Mouse (Mus musculus) small intestine, adult 2 months (tissue): ENCODE measurements around the gene Wwox. TPM values are rescaled to one million over a fixed set of nuclear protein-coding genes. Genes with fewer than 3 reads are reported as not detected.

Experiments used
- H3K27ac ChIP-seq: fragments of 200-500 bp; 2 replicates; pipeline ENCODE4 v1.5.1; 2012; ENCODE audit warnings: low read depth, low read length, control low read depth, inconsistent platforms; ENCODE audit not compliant: insufficient read depth
- H3K27me3 ChIP-seq: fragments of 200-500 bp; 2 replicates; pipeline ENCODE4 v1.6.1; 2012; ENCODE audit warnings: mild to moderate bottlenecking, moderate library complexity, low read length, inconsistent platforms; ENCODE audit not compliant: control insufficient read depth, insufficient read depth
- H3K36me3 ChIP-seq: fragments of 200-500 bp; 2 replicates; pipeline ENCODE4 v1.6.1; 2012; ENCODE audit warnings: mild to moderate bottlenecking, low read length, control low read depth, inconsistent platforms; ENCODE audit not compliant: control insufficient read depth, insufficient read depth
- H3K4me1 ChIP-seq: fragments of 200-500 bp; 2 replicates; pipeline ENCODE4 v1.6.1; 2012; ENCODE audit warnings: low read length, inconsistent platforms, mixed read lengths; ENCODE audit not compliant: control insufficient read depth, insufficient read depth, insufficient read length
- H3K4me3 ChIP-seq: fragments of 200-500 bp; 2 replicates; pipeline ENCODE4 v1.5.1; 2012; ENCODE audit warnings: low read depth, mild to moderate bottlenecking, control low read depth, inconsistent platforms, low read length, moderate library complexity
- CTCF ChIP-seq: fragments of 200-500 bp; IDR thresholded peaks from 2 replicates; pipeline ENCODE4 v1.5.1; 2012; ENCODE audit warnings: low read depth, mild to moderate bottlenecking, control low read depth, inconsistent platforms, low read length, moderate library complexity, mixed read lengths; ENCODE audit not compliant: insufficient replicate concordance, insufficient read length; ENCODE audit errors: extremely low read depth
- POLR2A ChIP-seq: fragments of 200-500 bp; IDR thresholded peaks from 2 replicates; pipeline ENCODE4 v1.6.1; 2012; ENCODE audit warnings: low read depth, mild to moderate bottlenecking, control low read depth, inconsistent platforms, low read length, moderate library complexity
- WGBS: fragments of 180-500 bp; shearing (Covaris S2); methylation state at CpG from one replicate; pipeline ENCODE4 v1.1.7; 2018; 5-methylcytosine and 5-hydroxymethylcytosine counted together
- polyA plus RNA-seq: library from polyadenylated mRNA; depleted of rRNA; stranded (reverse); fragments of >200 nt; gene quantifications from 2 replicates; pipeline ENCODE4 v1.2.3, GENCODE M21; 2012

Wwox gene
- polyA plus RNA-seq, 1 experiment = 6.0 TPM

- no peaks in the 10 kb centered on the region for H3K27me3 ChIP-seq
- H3K4me3 ChIP-seq = no peak overlapping the region
- no peak overlapping the region for H3K27ac ChIP-seq
- no peaks in the 10 kb centered on the region for H3K4me1 ChIP-seq
- 84% methylated on average over 6 of the region's 6 CpGs for WGBS
- TF ChIP-seq POLR2A (no peak), CTCF (no peak)
- no peaks in the 10 kb centered on the region for H3K36me3 ChIP-seq
Measured at GRCm38 (mm10) chr8:115273976-115274375, 834.5 kb downstream of the Wwox start.

DNA sequence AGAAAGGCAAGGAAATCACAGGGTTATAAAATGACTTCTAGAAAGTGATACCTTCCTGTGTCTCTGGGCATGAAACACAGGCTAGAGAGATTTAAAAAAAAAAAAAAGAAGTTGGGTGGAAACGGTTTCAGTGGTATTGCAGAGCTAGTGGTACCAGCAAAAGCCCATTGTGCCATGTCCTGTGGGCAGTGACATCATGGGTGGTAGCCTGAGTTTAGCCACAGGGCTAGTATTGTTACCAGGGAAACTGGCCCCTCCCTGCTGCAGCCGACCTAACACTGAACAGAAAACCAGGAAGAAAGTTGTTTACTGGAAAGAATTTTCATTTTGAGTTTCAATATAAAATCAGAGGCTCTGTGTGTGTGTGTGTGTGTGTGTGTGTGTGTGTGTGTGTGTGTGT, 836.8 kb downstream of the Wwox start:
- no peaks in the 10 kb centered on the region for H3K36me3 ChIP-seq
- TF ChIP-seq CTCF (no peak), POLR2A (no peak)
- H3K4me1 ChIP-seq = no peaks in the 10 kb centered on the region
- H3K27ac ChIP-seq = no peak overlapping the region
- H3K4me3 ChIP-seq = no peak overlapping the region
- 42% methylated on average over 2 of the region's 2 CpGs for WGBS
- no peaks in the 10 kb centered on the region for H3K27me3 ChIP-seq

GRCm38 (mm10) chr8:115278291-115278690, 838.8 kb downstream of the Wwox start:
- TF ChIP-seq POLR2A = no peak
- no peak overlapping the region for H3K4me3 ChIP-seq
- 93% methylated on average over 5 of the region's 5 CpGs for WGBS
- no peaks in the 10 kb centered on the region for H3K36me3 ChIP-seq
- H3K27ac ChIP-seq = no peak overlapping the region
- no peaks in the 10 kb centered on the region for H3K4me1 ChIP-seq
- no peaks in the 10 kb centered on the region for H3K27me3 ChIP-seq

- Histone ChIP-seq H3K4me1 (no peaks in the 10 kb centered on the region), H3K27ac (no peak overlapping the region), H3K27me3 (no peaks in the 10 kb centered on the region), H3K36me3 (no peaks in the 10 kb centered on the region), H3K4me3 (no peak overlapping the region)
- WGBS = 64% methylated on average over 8 of the region's 8 CpGs
- TF ChIP-seq CTCF (no peak), POLR2A (no peak)
Measured at GRCm38 (mm10) chr8:115290224-115290623, 850.8 kb downstream of the Wwox start.

DNA sequence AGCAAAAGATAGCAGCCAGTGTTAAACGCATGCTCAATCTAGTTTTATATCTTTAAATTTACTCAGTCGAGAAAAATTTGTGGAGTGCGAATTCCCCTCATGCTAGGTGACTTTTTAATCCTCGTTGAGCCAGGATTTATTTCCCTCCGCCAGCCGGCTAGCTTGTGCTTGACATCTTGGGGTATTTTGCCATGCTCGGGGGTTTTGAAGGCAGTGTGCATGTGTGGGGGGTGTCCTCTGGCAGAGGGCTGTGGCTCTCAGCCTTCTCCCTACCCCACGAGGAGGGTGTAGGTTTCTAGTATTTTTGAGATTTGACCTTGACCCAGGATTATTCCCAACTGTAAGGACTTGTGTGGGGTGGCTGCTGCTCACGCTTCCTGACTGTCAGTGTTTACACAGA, 857.3 kb downstream of the Wwox start:
- TF ChIP-seq CTCF (no peak), POLR2A (no peak)
- no peaks in the 10 kb centered on the region for H3K27me3 ChIP-seq
- H3K27ac ChIP-seq = no peak overlapping the region
- H3K36me3 ChIP-seq = no peaks in the 10 kb centered on the region
- no peaks in the 10 kb centered on the region for H3K4me1 ChIP-seq
- 62% methylated on average over 9 of the region's 9 CpGs for WGBS
- H3K4me3 ChIP-seq = no peak overlapping the region

DNA sequence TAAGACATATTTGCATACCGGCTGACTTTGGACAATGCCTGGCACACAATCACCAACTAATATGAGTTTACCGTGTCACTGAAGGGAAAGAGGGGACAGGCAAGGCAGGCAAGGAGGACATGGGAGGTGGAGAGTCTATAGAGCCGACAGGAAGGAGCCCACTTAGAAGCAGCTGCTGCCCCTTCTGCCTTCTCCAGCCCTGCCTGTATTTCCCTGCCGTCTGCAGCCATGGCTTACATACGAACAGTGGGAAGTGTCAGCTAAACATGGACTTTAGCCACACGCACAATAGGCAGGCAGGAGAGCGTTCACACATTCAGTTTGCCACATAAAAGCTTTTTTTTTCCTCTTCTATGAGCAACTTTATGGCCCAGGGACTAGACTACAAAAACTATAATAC, 863.0 kb downstream of the Wwox start:
- no peak overlapping the region for H3K27ac ChIP-seq
- TF ChIP-seq POLR2A = no peak
- TF ChIP-seq CTCF = no peak
- H3K4me3 ChIP-seq = no peak overlapping the region
- WGBS = 38% methylated on average over 7 of the region's 7 CpGs
- no peaks in the 10 kb centered on the region for H3K4me1 ChIP-seq
- no peaks in the 10 kb centered on the region for H3K36me3 ChIP-seq
- no peaks in the 10 kb centered on the region for H3K27me3 ChIP-seq

DNA sequence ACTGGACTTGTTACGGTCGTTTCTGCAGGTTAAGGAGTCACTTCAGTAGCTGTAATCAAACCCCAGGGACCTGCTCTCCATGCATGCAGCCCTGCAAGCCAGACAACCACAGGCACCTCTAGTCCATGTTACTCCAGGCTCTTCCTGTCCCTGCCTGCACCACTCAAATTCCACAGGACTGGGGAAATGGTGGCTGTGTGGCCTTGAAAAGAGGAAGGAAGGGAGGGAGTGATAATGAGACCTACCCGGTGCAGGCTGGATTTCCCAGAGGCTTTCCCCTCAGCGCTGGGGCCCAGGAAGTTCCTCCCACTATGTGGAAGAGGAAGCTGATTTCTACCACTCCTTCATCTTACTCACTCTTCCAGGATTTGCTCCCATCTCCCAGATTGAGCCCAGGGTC, 868.0 kb downstream of the Wwox start:
- Histone ChIP-seq H3K27ac (no peak overlapping the region), H3K4me3 (no peak overlapping the region), H3K27me3 (no peaks in the 10 kb centered on the region), H3K4me1 (0 out of 2 replicates have a peak, but pooled peaks cover 3% of the 10 kb centered on the region), H3K36me3 (no peaks in the 10 kb centered on the region)
- WGBS = 45% methylated on average over 4 of the region's 4 CpGs
- TF ChIP-seq CTCF (no peak), POLR2A (no peak)

GRCm38 (mm10) chr8:115311003-115311402, 871.5 kb downstream of the Wwox start:
- no peaks in the 10 kb centered on the region for H3K36me3 ChIP-seq
- no peak overlapping the region for H3K27ac ChIP-seq
- no peaks in the 10 kb centered on the region for H3K27me3 ChIP-seq
- TF ChIP-seq POLR2A (no peak), CTCF (no peak)
- H3K4me3 ChIP-seq = no peak overlapping the region
- H3K4me1 ChIP-seq = 0 out of 2 replicates have a peak, but pooled peaks cover 3% of the 10 kb centered on the region
- WGBS = 79% methylated on average over 6 of the region's 6 CpGs
